21 mouse cellular contexts compared by ENCODE assay signal in the genomic region with DNA sequence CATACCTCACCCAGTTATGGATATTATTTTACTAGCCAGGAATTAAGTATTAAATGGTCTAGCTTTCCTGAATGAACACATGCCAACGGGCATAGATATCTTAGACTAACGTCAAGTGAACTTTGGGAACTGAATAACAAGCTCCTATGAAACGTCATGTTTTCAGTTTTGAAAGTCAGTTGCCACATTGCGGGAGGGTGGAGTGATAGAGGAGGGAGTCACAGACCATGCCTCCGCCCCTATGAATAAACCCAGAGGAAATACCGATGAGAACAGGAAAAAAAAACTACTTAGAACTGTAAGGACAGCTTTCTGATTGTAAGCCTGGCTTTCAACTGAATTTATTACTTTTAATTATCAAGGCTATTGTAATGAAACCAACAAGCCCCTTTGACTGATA.
DNase-seq lines count a peak whose midpoint lies in the region; ATAC-seq lines count a peak whose summit lies in the region.
"Had no signal": no experiment of that assay in that cellular context is flagged by ENCODE, and none has a peak within 500 bp of the region (broad histone marks: within the 10 kb centered on the region; RNA-seq: fewer than 3 reads in every experiment).

No protein-coding gene starts in this region.

- H3K9ac ChIP-seq in heart, embryonic 11.5 days (ENCODE audit: low read depth, low read length), result no peak overlapping the region
- H3K9ac ChIP-seq: forebrain, embryonic 12.5 days; heart, embryonic 15.5 days; kidney, embryonic 15.5 days had no signal

- H3K27ac ChIP-seq in heart, embryonic 11.5 days (ENCODE audit: low read depth, low read length), result no peak overlapping the region
- H3K27ac ChIP-seq: forebrain, embryonic 12.5 days; heart, embryonic 15.5 days; hindbrain, embryonic 10.5 days; kidney, embryonic 15.5 days; stomach, postnatal 0 days had no signal

- no peaks in the 10 kb centered on the region for H3K36me3 ChIP-seq in heart, embryonic 11.5 days (ENCODE audit: control insufficient read depth, insufficient read depth, low read length)
- H3K36me3 ChIP-seq: forebrain, embryonic 12.5 days; heart, embryonic 15.5 days; hindbrain, embryonic 10.5 days; kidney, embryonic 15.5 days had no signal

- no peaks in the 10 kb centered on the region for H3K27me3 ChIP-seq in heart, embryonic 11.5 days (ENCODE audit: control insufficient read depth, insufficient read depth, low read length)
- H3K27me3 ChIP-seq: forebrain, embryonic 12.5 days; heart, embryonic 15.5 days; kidney, embryonic 15.5 days had no signal

- no peak for ATAC-seq in heart, embryonic 11.5 days (replicated peaks; ENCODE audit: insufficient number of reproducible peaks, low FRiP score, low TSS enrichment)
- no peak for ATAC-seq in inflammation-experienced regulatory T-cells, adult 6 months
- ATAC-seq: hindbrain, embryonic 16.5 days; intestine, embryonic 16.5 days had no signal

- intact Hi-C loops in gastrocnemius, postnatal 14 days (cut with DNase I; ENCODE audit: low total_unique reads), result no loop called here

- H3K4me3 ChIP-seq in heart, embryonic 11.5 days (ENCODE audit: low read depth, low read length), result no peak overlapping the region
- H3K4me3 ChIP-seq: forebrain, embryonic 12.5 days; heart, embryonic 15.5 days; hindbrain, embryonic 10.5 days; kidney, embryonic 15.5 days had no signal

- 78% methylated on average over 6 of the region's 6 CpGs for WGBS in heart, embryonic 11.5 days (ENCODE audit: insufficient replicate concordance)

- no peaks in the 10 kb centered on the region for H3K9me3 ChIP-seq in heart, embryonic 11.5 days (replicated peaks; ENCODE audit: control insufficient read depth, low read length)
- H3K9me3 ChIP-seq: forebrain, embryonic 12.5 days; heart, embryonic 15.5 days; hindbrain, embryonic 10.5 days; kidney, embryonic 15.5 days had no signal

- H3K4me1 ChIP-seq in heart, embryonic 11.5 days (ENCODE audit: control insufficient read depth, insufficient read depth, low read length), result no peaks in the 10 kb centered on the region
- H3K4me1 ChIP-seq: forebrain, embryonic 12.5 days; heart, embryonic 15.5 days; kidney, embryonic 15.5 days had no signal

- peak; percentile 3 to 21 for DNase-seq in adrenal gland, postnatal 36 days
- DNase-seq in adrenal gland, adult 18-20 months (ENCODE audit: low spot score in 2 of 2), result no peak
- DNase-seq in heart, adult 8-10 months (ENCODE audit: low spot score), result peak; percentile 37
- DNase-seq in adipocyte (ENCODE audit: low spot score), result peak; percentile 23
- peak; percentile 8 for DNase-seq in gastrocnemius, postnatal 14 days
- no peak for DNase-seq in kidney, adult 9 months
- DNase-seq: cerebellum, adult 18-20 months; cerebellum, postnatal 14 days; kidney, postnatal 36 days; layer of hippocampus, postnatal 36 days; thymus, adult 2 months had no signal

- no peak overlapping the region for H3K4me2 ChIP-seq in heart, embryonic 11.5 days
- H3K4me2 ChIP-seq: forebrain, embryonic 12.5 days; heart, embryonic 15.5 days; kidney, embryonic 15.5 days; midbrain, embryonic 11.5 days had no signal

Comparison
In these comparisons a context has a peak if more than half of its experiments do, and no peak if none do; other contexts are left out.
1. DNase-seq: peak in adrenal gland, postnatal 36 days (2 of 2), heart, adult 8-10 months (single experiment), adipocyte (single experiment) and gastrocnemius, postnatal 14 days (single experiment); none in adrenal gland, adult 18-20 months (0 of 2) and kidney, adult 9 months (single experiment).